Mouse (Mus musculus): ENCODE measurements around the gene Rdh16f1.
A peak's percentile ranks its signal among the peaks of the same experiment; 100 is the strongest.

Gene Rdh16f1

GRCm38 (mm10) chr10:127759181-127760110 lies at the start of gene Rdh16f1, which contains the start of gene Rdh1:
Gene Rdh16f1 (plus strand): TSS chr10:127759787.
Gene Rdh1 (plus strand): TSS chr10:127759721.
- no peak for DNase-seq (ENCODE audit: low spot score in 2 of 2)

DNA sequence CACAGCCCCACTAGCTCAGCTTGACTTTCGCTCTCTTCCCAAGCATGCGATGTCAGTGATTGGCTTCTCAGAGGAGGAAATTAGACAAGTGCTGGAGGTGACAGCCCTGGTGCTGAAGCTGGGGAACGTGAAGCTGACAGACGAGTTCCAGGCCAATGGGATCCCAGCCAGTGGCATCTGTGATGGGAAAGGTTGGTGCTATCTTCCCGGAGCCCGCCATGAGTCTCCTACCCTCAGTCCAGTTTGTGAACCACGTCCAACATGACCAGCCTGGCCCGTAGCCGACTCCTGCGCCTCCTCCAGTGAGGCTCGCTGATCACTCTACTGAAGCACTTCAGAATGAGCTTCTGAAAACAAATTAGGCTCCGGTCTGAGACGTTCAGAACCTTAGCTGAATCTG lies 49.3 kb upstream of the Rdh16f1 start:
- no peak for DNase-seq (ENCODE audit: low spot score in 2 of 2)

- DNase-seq (ENCODE audit: low spot score in 2 of 2): no peak
Observed at GRCm38 (mm10) chr10:127712736-127713135, 46.9 kb upstream of the Rdh16f1 start.

DNA sequence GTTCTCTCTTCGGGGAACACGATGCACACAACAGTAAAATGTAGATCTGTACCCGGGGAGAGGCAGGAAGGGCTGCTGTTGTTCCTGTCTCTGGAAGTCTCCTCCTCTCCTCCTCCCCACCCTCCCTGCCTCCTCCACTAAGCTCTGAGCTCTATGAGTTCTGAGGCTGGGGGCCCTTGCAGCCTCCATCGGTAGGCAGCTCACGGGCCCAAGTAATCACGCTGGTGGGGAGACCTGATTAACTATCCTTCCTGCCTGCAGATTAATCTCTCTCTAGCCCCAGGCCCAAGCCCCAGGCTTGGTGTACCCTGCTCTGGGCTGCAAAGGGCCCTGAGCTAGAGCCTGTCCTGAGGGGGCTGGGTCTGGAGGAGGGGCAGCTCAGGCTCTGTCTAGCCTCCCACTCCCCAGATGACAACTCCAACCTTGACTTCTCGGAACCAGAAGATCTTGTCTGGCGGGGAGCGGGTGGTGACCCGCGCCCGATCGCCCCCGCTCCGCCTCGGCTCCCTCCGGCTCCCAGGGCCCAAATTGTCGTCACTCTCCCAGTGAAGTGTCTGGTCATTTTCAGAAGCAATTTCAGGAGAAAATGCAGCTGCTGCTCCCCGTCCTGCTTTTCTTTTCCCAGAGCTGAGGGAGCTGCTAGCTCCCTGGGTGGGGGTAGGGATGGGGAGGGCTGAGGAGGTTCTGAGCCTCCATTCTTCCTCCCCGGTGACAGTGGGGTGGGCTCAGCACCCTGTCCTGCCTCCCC lies 37.7 kb upstream of the Rdh16f1 start:
- no peak for DNase-seq (ENCODE audit: low spot score in 2 of 2)

DNA sequence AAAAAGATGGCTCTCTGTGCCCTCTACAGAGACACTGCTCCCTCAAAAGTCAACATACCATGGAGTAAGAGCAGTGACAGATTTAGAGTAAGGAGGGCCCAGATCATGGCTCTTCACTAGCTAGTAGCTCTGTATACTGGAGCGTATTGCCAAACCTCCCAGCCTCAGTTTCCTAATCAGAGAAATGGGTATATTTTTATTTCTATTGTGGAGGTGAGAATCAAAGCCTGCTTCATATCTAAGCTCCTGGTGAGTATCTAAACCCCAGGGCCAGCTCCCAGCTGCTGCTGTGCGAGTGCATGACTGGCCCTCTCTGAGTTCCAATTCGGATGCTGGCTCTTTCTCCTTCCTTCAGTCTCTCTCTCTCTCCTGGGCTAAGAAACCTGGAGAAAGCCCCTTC lies 35.4 kb upstream of the Rdh16f1 start, which contains the start of gene Tac2:
Tac2 (plus strand) TSS at position 301 of the 400 bp plus-strand sequence.
- DNase-seq (ENCODE audit: low spot score in 2 of 2): no peak

GRCm38 (mm10) chr10:127725136-127725535 lies 34.5 kb upstream of the Rdh16f1 start:
- no peak for DNase-seq (ENCODE audit: low spot score in 2 of 2)

GRCm38 (mm10) chr10:127728437-127728836 lies 31.1 kb upstream of the Rdh16f1 start:
- no peak for DNase-seq (ENCODE audit: low spot score in 2 of 2)

- no peak for DNase-seq (ENCODE audit: low spot score in 2 of 2)
Observed at GRCm38 (mm10) chr10:127730285-127730932, 29.2 kb upstream of the Rdh16f1 start.

DNA sequence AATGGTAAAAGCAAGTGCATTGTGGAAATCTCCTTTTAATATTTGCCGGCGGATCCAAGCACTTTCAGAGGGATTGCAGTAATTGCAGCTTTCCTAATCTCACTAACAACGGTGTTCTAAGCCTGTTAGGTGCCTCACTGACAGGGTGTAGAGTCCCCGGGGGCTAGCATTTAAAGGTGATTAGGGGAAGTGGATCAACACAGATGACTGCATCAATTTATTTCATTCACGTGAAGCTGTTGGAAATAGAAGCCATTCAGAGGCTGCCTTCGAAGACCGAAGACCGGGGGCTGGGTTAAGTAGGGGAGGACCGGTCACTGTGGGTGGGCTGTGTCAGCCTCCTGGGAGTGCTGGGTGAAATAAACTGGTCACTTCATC lies 28.7 kb upstream of the Rdh16f1 start:
- DNase-seq (ENCODE audit: low spot score in 2 of 2): no peak

DNA sequence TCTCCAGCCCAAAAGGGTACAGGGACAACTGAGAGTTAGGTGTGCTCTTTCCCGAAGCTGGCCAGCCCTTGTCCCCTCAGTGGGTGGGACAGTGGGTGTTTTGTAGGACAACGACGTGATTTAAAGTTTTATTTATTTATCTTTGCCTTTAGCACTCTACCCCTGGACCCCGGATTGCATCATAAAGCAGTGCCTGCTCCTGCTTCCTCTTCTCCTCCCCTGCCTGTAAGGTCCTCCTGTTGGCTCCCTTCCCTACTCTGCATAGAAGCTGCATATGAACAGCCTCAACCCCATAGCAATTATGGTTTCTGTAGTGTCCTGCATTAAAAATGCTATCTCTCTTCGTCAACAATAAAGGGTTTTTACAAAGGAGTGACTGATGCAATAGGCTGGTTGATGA lies 28.2 kb upstream of the Rdh16f1 start:
- DNase-seq (ENCODE audit: low spot score in 2 of 2): no peak

DNA sequence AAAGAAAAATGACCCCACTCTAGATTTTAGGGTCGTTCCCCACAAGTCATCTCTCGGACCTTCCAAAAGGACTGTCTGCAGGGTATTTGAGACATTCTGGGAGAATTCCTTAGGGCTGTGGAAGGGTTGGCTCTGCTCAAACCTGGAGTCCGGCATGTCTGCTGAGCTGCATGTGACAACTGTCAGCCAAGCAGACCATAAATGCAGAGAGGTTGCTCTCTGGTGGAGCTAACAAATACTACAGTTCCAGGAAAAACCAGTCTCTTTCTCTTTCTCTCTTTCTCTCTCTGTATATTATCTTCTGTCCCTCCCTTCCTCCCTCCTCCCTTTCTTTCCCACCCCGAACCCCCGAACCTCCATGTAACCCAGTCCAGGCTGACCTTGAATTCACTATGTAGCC lies 25.2 kb upstream of the Rdh16f1 start:
- DNase-seq (ENCODE audit: low spot score in 2 of 2): no peak

DNA sequence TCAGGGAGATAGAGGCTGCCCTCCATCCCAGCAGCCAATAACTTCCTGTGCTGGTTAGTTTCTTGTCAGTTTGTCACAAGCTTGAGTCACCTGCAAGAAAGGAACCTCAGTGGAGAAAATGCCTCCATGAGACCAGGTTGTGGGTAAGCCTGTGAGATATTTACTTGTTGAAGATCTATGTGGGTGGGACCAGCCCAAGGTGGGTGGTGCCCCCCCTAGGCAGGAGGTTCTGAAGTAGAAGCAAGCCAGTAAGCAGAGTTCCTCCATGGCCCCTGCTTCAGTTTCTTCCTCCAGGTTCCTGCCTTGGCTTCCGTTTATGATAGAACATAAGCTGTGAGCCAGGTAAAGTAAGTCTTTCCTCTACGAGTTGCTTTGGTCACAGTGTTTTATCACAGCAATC lies 23.3 kb upstream of the Rdh16f1 start:
- DNase-seq (ENCODE audit: low spot score in 2 of 2): no peak

DNA sequence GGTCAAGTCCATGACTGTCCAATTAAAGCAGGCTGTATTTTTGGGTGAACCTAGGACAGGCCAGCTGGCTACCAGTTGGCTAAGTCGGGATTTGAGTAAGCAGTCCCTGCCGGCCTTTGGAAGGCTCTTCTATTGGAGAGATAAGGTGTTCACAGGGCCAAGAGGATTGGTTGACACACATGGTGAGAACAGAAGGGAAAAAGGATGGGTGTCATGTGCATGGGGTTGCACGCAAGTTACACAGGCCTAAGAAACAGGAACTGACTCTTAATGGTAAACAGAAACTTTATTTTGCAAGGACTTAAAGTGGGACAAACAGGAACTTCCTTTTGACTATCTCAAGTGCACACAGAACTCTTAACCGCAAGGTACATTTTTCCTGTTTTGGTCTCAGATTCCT lies 22.7 kb upstream of the Rdh16f1 start:
- DNase-seq (ENCODE audit: low spot score in 2 of 2): no peak

DNA sequence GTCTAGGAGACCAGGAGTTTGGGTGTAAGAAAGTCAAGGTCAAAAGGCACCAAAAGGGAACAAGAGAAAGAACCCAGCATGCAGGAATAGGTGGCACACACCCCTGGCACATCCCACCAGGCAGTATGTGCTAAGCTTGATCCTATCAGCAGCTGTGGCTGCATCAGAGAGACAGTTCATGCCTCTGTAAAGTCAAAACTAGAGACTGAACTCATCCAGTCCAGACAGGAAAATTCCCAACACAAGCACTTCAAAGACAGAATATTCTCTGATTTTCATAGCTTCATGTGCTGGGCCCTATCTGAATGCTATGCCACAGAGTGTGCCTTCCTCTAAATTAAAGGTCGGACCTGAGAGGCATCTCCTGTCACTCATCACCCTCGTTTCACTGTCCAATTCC lies 22.0 kb upstream of the Rdh16f1 start:
- no peak for DNase-seq (ENCODE audit: low spot score in 2 of 2)

DNA sequence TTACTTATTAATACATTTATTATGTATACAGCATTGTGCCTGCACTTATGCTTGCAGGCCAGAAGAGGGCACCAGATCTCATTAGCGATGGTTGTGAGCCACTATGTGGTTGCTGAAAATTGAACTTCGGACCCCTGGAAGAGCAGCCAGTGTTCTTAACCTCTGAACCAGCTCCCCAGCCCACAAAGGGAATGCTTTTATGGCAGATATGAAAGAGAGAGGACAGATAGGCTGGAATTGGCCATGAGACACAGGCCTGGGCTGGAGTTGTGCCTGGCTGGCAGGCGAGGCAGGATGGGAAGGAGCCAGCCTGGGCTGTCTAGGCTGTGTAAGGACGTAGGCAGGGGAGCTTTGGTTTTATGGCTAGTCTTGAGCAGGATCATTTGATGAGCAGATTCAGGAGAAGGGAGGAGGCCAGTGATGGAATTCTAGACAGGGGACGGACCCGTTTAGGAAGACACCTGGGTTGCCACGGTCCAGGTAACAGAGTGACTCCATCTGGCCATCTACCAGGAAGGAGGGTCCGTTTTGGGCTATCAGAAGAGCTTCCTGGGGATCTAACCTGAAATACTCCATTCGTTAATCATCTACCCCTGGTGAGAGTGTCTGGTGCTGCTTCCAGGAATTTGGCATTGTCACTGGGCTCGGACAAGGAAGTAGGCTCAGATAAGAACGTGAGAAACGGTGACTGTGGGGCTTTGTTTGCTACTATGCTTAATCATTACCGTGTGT lies 21.3 kb upstream of the Rdh16f1 start:
- DNase-seq (ENCODE audit: low spot score in 2 of 2): no peak

DNA sequence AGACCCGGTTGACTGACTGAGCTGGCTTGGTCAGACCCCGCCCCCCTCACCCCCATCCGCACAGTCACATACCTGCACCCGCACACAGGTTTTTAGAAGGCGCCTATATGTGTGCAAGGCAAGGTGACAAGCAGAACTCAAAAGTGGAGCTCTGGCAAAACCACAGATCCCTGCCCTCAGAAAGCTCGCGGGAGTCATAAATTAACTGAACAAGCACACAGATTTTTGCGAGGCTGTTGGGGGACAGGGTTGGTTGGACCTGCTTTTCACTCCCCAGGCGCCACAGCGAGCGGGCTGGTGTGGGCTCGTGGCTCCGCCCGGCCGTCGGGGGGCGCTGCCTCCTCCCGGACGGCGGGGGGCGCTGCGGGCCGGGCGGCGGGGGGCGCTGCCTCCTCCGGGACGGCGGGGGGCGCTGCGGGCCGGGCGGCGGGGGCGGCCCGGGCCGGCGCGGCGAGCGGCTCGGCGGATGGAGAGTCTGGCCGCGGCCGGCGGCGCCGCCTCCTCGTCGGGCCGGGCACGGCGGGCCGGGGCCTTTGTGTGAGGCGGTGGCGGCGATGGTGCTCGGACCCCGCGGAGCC lies 20.4 kb upstream of the Rdh16f1 start, which contains the start of gene Zbtb39:
Zbtb39 (plus strand) TSS at position 456 of the 578 bp plus-strand sequence.
- DNase-seq (ENCODE audit: low spot score in 2 of 2): peak; percentile 70 to 80

DNA sequence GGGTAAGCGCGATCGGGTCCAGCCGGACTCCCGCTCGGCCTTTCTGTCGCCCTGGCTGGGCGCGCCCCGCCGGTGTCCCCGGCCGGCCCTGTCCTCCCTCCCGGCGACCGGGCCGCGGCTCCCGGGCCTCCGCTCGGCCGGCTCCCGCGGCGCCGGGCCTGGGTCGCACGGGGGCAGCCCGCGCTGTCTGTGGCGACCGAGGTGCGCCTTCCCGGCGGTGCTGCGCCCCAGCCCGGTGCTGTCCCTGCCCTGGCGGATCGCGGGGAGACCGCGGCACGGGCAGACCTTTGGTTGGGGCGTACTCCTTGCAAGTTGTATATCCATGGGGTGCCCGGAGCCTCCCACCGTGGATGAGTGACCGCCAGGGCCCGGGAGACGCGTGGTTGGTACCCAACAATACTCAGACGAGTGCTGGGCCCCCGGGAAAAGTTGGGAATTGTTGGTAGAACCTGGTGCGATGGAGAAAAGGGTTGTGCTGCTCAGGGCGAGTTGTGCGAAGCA lies 19.9 kb upstream of the Rdh16f1 start:
- DNase-seq (ENCODE audit: low spot score in 2 of 2): peak; percentile 22 to 42

- DNase-seq (ENCODE audit: low spot score in 2 of 2): peak in 1 of 2 experiments; percentile 30
Observed at GRCm38 (mm10) chr10:127744661-127745060, 14.9 kb upstream of the Rdh16f1 start.

- no peak for DNase-seq (ENCODE audit: low spot score in 2 of 2)
Observed at GRCm38 (mm10) chr10:127745886-127746285, 13.7 kb upstream of the Rdh16f1 start.

DNA sequence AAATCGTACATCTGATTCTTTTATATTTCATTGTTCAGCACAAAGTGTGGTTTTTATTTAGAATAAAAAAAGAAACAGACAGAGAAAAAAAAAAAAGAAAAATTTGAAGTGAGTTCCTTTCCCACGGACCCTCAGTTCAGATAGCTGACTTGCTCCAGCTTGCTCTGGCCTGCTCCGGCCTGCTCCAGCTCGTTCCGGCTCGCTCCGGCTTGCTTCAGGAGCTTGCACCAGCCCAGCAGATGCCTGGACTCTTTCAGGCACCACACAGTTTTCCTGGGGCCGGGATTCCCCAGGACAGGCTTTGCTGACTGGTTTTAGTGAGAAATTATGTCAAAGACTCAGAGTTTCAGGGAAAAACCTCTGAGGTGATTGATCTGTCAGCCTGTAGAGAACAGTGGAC lies 12.3 kb upstream of the Rdh16f1 start:
- no peak for DNase-seq (ENCODE audit: low spot score in 2 of 2)

All from urinary bladder, postnatal 36 days (tissue).